Mouse (Mus musculus) cerebellum, adult 2 months (tissue): ENCODE data around the gene Cog5.

Experiments used
- CTCF ChIP-seq: fragments of 200-500 bp; IDR thresholded peaks from 2 replicates; pipeline ENCODE4 v1.5.1; 2011; ENCODE audit warnings: low read depth, mild to moderate bottlenecking, control low read depth, low read length, moderate library complexity, borderline replicate concordance; ENCODE audit not compliant: insufficient read depth
- POLR2A ChIP-seq: fragments of 200-500 bp; IDR thresholded peaks from 2 replicates; pipeline ENCODE4 v1.6.1; 2011; ENCODE audit warnings: low read length, control low read depth, borderline replicate concordance; ENCODE audit not compliant: insufficient read depth

- TF ChIP-seq CTCF (no peak), POLR2A (no peak)
Observed at GRCm38 (mm10) chr12:31625016-31625415, 29.7 kb upstream of the Cog5 start.
